ENCODE assay signal across 17 mouse cellular contexts in the genomic region with DNA sequence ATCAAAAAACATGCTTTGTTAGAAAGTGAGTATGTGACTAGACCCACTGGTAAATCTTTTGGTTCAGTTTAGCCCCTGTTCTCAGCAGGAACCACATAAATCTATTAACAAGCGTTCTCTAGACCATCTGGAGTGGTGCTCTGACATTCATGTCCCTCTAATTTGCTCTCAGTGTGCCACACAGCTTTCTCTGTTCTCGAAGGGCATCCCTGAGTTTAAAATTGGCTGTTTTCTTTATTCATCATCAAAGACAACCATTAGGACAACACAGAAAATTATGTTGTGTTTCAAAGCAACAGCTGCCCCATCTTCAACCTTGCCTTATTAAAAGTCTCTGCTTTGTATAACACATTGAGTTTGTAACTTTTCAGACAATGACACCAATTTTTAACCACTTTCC.
"Had no signal": no experiment of that assay in that cellular context is flagged by ENCODE, and none has a peak within 500 bp of the region (broad histone marks: within the 10 kb centered on the region; RNA-seq: fewer than 3 reads in every experiment).

No protein-coding gene starts in this region.

- H3K27ac ChIP-seq: lung, embryonic 15.5 days; macrophage; midbrain, embryonic 13.5 days; midbrain, embryonic 15.5 days; neural tube, embryonic 12.5 days; stomach, embryonic 15.5 days; stomach, postnatal 0 days had no signal

- ATAC-seq: lung, postnatal 0 days; midbrain, embryonic 13.5 days; midbrain, embryonic 15.5 days had no signal

- H3K27me3 ChIP-seq: lung, embryonic 15.5 days; megakaryocyte, embryonic 14.5 days; midbrain, embryonic 13.5 days; midbrain, embryonic 15.5 days; neural tube, embryonic 12.5 days; stomach, embryonic 15.5 days had no signal

- H3K4me2 ChIP-seq: lung, embryonic 15.5 days; midbrain, embryonic 11.5 days; midbrain, embryonic 13.5 days; midbrain, embryonic 15.5 days; neural tube, embryonic 12.5 days; stomach, embryonic 15.5 days had no signal

- H3K9me3 ChIP-seq: lung, embryonic 15.5 days; megakaryocyte, embryonic 14.5 days; midbrain, embryonic 13.5 days; midbrain, embryonic 15.5 days; neural tube, embryonic 12.5 days; stomach, embryonic 15.5 days had no signal

- H3K36me3 ChIP-seq: lung, embryonic 15.5 days; midbrain, embryonic 13.5 days; midbrain, embryonic 15.5 days; neural tube, embryonic 12.5 days; stomach, embryonic 15.5 days had no signal

- H3K4me1 ChIP-seq: lung, embryonic 15.5 days; megakaryocyte, embryonic 14.5 days; midbrain, embryonic 13.5 days; midbrain, embryonic 15.5 days; neural tube, embryonic 12.5 days; stomach, embryonic 15.5 days had no signal

- DNase-seq: lung, adult 2 months; lung, postnatal 14 days; lung, postnatal 36 days; right cerebral cortex, postnatal 14 days; thymus, adult 2 months; thymus, postnatal 25 days; thymus, postnatal 4 days had no signal

- H3K9ac ChIP-seq: lung, embryonic 15.5 days; midbrain, embryonic 13.5 days; midbrain, embryonic 15.5 days; neural tube, embryonic 12.5 days; stomach, embryonic 15.5 days had no signal

- H3K4me3 ChIP-seq: lung, embryonic 15.5 days; megakaryocyte, embryonic 14.5 days; midbrain, embryonic 13.5 days; midbrain, embryonic 15.5 days; neural tube, embryonic 12.5 days; stomach, embryonic 15.5 days had no signal
